Mouse (Mus musculus): Measurements from ENCODE around the gene Reps1. TPM values are rescaled to one million over a fixed set of nuclear protein-coding genes. Genes with fewer than 3 reads are reported as not detected.
A peak's percentile ranks its signal among the peaks of the same experiment; 100 is the strongest.

The Reps1 gene
- polyA plus RNA-seq, 1 experiment: 85.6 TPM

GRCm38 (mm10) chr10:18066031-18066439 is 10.4 kb downstream of the Reps1 start:
- TF ChIP-seq CTCF (IDR thresholded peaks at IDR 0.05; ENCODE audit: borderline replicate concordance, extremely low read depth, insufficient read depth, insufficient read length): no peak

DNA sequence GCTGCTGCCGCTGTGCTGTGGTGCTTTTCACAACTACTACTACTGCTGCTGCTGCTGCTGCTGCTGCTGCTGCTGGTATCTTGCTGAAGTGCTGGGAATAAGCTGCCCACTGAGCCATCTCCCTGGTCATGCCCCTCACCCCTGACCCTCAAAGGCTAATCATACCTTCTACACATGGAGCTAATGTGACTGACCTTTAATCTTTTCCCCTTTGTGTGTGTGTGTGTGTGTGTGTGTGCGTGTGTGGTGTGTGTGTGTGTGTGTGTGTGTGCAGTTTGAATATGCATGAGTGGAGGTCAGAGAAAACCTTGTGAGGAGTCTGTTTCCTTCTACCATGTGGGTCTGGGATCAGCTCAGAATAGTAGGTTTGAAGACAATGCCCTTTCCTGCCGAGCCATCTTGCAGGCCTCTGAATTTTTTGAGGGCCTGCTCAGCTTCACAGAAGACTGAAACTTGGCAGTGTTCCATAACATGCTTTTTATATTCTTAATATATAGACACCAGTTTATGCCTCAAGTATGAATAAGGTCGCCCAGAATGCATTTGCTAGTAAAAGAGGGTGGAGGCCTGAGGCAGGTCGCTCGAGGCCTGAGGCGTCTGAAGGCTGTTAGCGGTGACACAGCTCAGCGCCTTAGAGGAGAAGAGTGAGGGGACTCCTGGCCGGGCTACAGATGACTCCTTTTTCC is 12.2 kb downstream of the Reps1 start:
- no peak for TF ChIP-seq POLR2A (IDR thresholded peaks at IDR 0.05; ENCODE audit: borderline replicate concordance, extremely low read depth, insufficient read depth, insufficient read length, poor library complexity, severe bottlenecking)
- TF ChIP-seq CTCF (IDR thresholded peaks at IDR 0.05; ENCODE audit: borderline replicate concordance, extremely low read depth, insufficient read depth, insufficient read length): no peak
- peak; percentile 33 for DNase-seq (ENCODE audit: low read depth)

More at GRCm38 (mm10) chr10:18066031-18066439, 10.4 kb downstream of the Reps1 start:
- no peak for DNase-seq (ENCODE audit: low read depth)

- TF ChIP-seq CTCF (IDR thresholded peaks at IDR 0.05; ENCODE audit: borderline replicate concordance, extremely low read depth, insufficient read depth, insufficient read length): no peak
- TF ChIP-seq POLR2A (IDR thresholded peaks at IDR 0.05; ENCODE audit: borderline replicate concordance, extremely low read depth, insufficient read depth, insufficient read length, poor library complexity, severe bottlenecking): no peak
- DNase-seq (ENCODE audit: low read depth): no peak
Measured at GRCm38 (mm10) chr10:18068880-18069279, 13.2 kb downstream of the Reps1 start.

DNA sequence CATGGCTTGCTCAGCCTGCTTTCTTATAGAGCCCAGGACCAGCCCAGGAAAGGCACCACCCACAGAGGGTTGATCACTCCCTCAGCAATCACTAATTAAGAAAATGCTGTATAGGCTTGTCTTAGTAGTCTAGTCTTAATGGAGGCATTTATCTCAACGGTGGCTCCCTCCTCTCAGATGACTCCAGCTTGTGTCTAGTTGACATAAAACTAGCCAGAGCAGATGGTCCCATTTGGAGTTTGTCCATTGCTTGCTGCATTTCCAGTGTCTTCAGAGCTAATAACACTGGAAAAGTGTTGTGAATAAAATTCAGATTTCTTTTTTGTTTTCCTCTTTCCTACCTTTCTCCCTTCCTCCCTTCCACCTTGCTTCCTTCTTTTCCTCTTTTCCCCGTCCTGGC is 13.9 kb downstream of the Reps1 start:
- no peak for TF ChIP-seq CTCF (IDR thresholded peaks at IDR 0.05; ENCODE audit: borderline replicate concordance, extremely low read depth, insufficient read depth, insufficient read length)
- TF ChIP-seq POLR2A (IDR thresholded peaks at IDR 0.05; ENCODE audit: borderline replicate concordance, extremely low read depth, insufficient read depth, insufficient read length, poor library complexity, severe bottlenecking): no peak
- DNase-seq (ENCODE audit: low read depth): no peak

GRCm38 (mm10) chr10:18070144-18070543 is 14.5 kb downstream of the Reps1 start:
- peak; percentile 68 for DNase-seq (ENCODE audit: low read depth)
- TF ChIP-seq POLR2A (IDR thresholded peaks at IDR 0.05; ENCODE audit: borderline replicate concordance, extremely low read depth, insufficient read depth, insufficient read length, poor library complexity, severe bottlenecking): no peak
- no peak for TF ChIP-seq CTCF (IDR thresholded peaks at IDR 0.05; ENCODE audit: borderline replicate concordance, extremely low read depth, insufficient read depth, insufficient read length)

GRCm38 (mm10) chr10:18070616-18071015 is 15.0 kb downstream of the Reps1 start:
- TF ChIP-seq CTCF (IDR thresholded peaks at IDR 0.05; ENCODE audit: borderline replicate concordance, extremely low read depth, insufficient read depth, insufficient read length): no peak
- TF ChIP-seq POLR2A (IDR thresholded peaks at IDR 0.05; ENCODE audit: borderline replicate concordance, extremely low read depth, insufficient read depth, insufficient read length, poor library complexity, severe bottlenecking): no peak
- DNase-seq (ENCODE audit: low read depth): no peak

DNA sequence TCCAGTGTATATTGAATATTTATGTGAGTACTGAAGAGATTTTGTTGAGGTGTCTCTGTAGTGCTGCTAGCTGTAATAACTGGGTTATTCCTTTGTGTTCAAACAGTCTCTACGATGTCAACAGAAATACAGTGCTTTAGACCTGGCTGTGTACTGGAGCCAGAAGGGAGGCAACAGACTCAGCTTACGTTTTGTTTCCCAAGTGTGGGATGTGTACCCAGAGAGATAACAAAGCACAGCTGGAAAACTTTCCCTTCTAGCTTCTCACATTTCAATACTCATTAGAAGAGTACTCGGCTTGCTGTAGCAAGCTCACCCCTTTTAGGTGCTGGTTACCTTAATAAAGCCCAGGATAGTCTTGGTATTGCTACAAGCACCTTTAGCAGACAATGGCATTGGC is 17.2 kb downstream of the Reps1 start:
- no peak for DNase-seq (ENCODE audit: low read depth)
- no peak for TF ChIP-seq POLR2A (IDR thresholded peaks at IDR 0.05; ENCODE audit: borderline replicate concordance, extremely low read depth, insufficient read depth, insufficient read length, poor library complexity, severe bottlenecking)
- TF ChIP-seq CTCF (IDR thresholded peaks at IDR 0.05; ENCODE audit: borderline replicate concordance, extremely low read depth, insufficient read depth, insufficient read length): no peak

- no peak for DNase-seq (ENCODE audit: low read depth)
- TF ChIP-seq POLR2A (IDR thresholded peaks at IDR 0.05; ENCODE audit: borderline replicate concordance, extremely low read depth, insufficient read depth, insufficient read length, poor library complexity, severe bottlenecking) (no peak), CTCF (IDR thresholded peaks at IDR 0.05; ENCODE audit: borderline replicate concordance, extremely low read depth, insufficient read depth, insufficient read length) (no peak)
Measured at GRCm38 (mm10) chr10:18074383-18075075, 18.9 kb downstream of the Reps1 start.

DNA sequence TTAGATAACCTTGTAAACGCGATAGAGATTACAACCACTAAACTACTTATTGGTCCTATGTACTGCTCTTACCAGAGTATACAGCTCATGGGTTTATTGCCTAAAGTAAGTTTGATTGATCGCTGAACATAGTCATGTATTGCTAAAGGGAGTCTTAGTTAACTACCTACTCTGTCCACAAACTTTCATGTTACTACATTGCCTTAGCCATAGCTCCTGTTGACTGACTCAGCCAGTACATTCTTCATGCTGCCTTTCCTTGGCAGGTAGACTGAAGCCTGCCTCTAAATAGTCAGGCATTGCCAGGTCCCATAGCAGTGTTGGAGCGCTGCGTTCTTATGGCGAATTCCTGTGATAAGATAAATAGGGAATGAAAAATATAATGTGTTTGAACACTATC is 20.2 kb downstream of the Reps1 start:
- no peak for DNase-seq (ENCODE audit: low read depth)

DNA sequence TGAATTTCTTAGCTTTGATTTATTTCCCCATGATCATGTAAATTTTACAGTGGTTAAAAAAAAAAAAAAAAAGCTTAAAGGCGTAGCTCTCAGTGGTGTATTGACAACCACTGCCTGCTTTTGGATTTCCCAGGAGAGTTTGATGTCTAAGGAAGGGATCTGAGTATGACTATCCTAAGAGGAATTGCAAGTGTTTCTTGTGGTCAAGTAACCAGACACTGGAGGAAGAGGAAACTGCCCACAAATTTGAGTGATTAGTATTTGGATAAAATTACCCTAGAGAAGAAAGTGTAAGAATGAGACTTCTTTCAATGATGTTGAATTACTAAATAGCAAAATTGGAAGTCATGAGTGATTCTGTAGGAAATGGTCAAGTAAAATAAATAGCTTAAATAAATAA is 25.9 kb downstream of the Reps1 start:
- TF ChIP-seq CTCF (IDR thresholded peaks at IDR 0.05; ENCODE audit: borderline replicate concordance, extremely low read depth, insufficient read depth, insufficient read length) (no peak), POLR2A (IDR thresholded peaks at IDR 0.05; ENCODE audit: borderline replicate concordance, extremely low read depth, insufficient read depth, insufficient read length, poor library complexity, severe bottlenecking) (no peak)
- no peak for DNase-seq (ENCODE audit: low read depth)

More for the DNA sequence above, 20.2 kb downstream of the Reps1 start:
- TF ChIP-seq POLR2A (IDR thresholded peaks at IDR 0.05; ENCODE audit: borderline replicate concordance, extremely low read depth, insufficient read depth, insufficient read length, poor library complexity, severe bottlenecking): no peak
- TF ChIP-seq CTCF (IDR thresholded peaks at IDR 0.05; ENCODE audit: borderline replicate concordance, extremely low read depth, insufficient read depth, insufficient read length): no peak

DNA sequence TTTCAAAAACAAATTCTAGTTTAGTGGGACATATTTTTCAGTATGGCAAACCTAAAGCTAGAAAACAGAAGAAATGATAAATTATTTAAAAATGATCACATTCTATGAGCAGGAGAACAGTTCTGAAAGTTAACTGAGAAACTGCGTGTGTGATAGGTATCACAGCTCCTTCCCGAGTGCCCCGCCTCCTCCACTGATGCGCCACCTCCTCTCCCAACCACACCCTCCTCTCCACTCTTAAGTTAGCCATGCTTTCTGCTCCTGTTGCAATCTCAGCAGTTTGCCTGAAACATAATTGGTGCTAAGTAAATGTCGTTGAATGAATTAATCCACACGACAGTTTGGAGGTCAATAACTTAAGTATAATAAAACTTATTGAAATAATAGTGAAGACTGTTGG is 27.1 kb downstream of the Reps1 start:
- no peak for DNase-seq (ENCODE audit: low read depth)
- TF ChIP-seq CTCF (IDR thresholded peaks at IDR 0.05; ENCODE audit: borderline replicate concordance, extremely low read depth, insufficient read depth, insufficient read length) (no peak), POLR2A (IDR thresholded peaks at IDR 0.05; ENCODE audit: borderline replicate concordance, extremely low read depth, insufficient read depth, insufficient read length, poor library complexity, severe bottlenecking) (no peak)

- TF ChIP-seq POLR2A (IDR thresholded peaks at IDR 0.05; ENCODE audit: borderline replicate concordance, extremely low read depth, insufficient read depth, insufficient read length, poor library complexity, severe bottlenecking): no peak
- no peak for TF ChIP-seq CTCF (IDR thresholded peaks at IDR 0.05; ENCODE audit: borderline replicate concordance, extremely low read depth, insufficient read depth, insufficient read length)
- DNase-seq (ENCODE audit: low read depth): no peak
Measured at GRCm38 (mm10) chr10:18090691-18091090, 35.0 kb downstream of the Reps1 start.
